Mouse (Mus musculus): ENCODE measurements at regions not wholly inside any gene's neighbourhood (a gene's known extent, or its start where the extent isn't known, plus 50 kb on each side); places are given as distances from the start of the nearest gene placed in this dataset.

- Histone ChIP-seq H3K9ac (ENCODE audit: low read depth, low read length) (no peak overlapping the region), H3K36me3 (ENCODE audit: insufficient read depth, low read length) (no peaks in the 10 kb centered on the region), H3K9me3 (replicated peaks; ENCODE audit: low read length) (no peaks in the 10 kb centered on the region), H3K4me3 (replicated peaks; ENCODE audit: low read depth, low read length) (no peak overlapping the region), H3K27ac (no peak overlapping the region), H3K4me2 (ENCODE audit: low read length) (no peak overlapping the region), H3K4me1 (replicated peaks; ENCODE audit: insufficient read depth, low read length) (no peaks in the 10 kb centered on the region), H3K27me3 (ENCODE audit: insufficient read depth, low read length) (no peaks in the 10 kb centered on the region)
- no peak for TF ChIP-seq CTCF (IDR thresholded peaks at IDR 0.05; ENCODE audit: low read depth)
- ATAC-seq (replicated peaks; ENCODE audit: low FRiP score, low read depth) (no peak), DNase-seq (ENCODE audit: low spot score) (no peak)
- 81% methylated on average over 1 of the region's 1 CpGs for WGBS
These were observed 585.9 kb downstream of the Lmo4 start for GRCm38 (mm10) chr3:143619125-143619524.

GRCm38 (mm10) chr3:143614895-143615294 is 590.1 kb downstream of the Lmo4 start:
- no peak for TF ChIP-seq CTCF (IDR thresholded peaks at IDR 0.05; ENCODE audit: low read depth)
- Histone ChIP-seq H3K27ac (no peak overlapping the region), H3K9me3 (replicated peaks; ENCODE audit: low read length) (no peaks in the 10 kb centered on the region), H3K36me3 (ENCODE audit: insufficient read depth, low read length) (no peaks in the 10 kb centered on the region), H3K27me3 (ENCODE audit: insufficient read depth, low read length) (no peaks in the 10 kb centered on the region), H3K4me1 (replicated peaks; ENCODE audit: insufficient read depth, low read length) (no peaks in the 10 kb centered on the region), H3K9ac (ENCODE audit: low read depth, low read length) (no peak overlapping the region), H3K4me3 (replicated peaks; ENCODE audit: low read depth, low read length) (no peak overlapping the region), H3K4me2 (ENCODE audit: low read length) (no peak overlapping the region)
- DNase-seq (ENCODE audit: low spot score) = no peak
- WGBS = 85% methylated on average over 5 of the region's 5 CpGs
- ATAC-seq (replicated peaks; ENCODE audit: low FRiP score, low read depth) = no peak

- Histone ChIP-seq H3K4me2 (ENCODE audit: low read length) (no peak overlapping the region), H3K9ac (ENCODE audit: low read depth, low read length) (no peak overlapping the region), H3K27ac (no peak overlapping the region), H3K27me3 (ENCODE audit: insufficient read depth, low read length) (no peaks in the 10 kb centered on the region), H3K4me3 (replicated peaks; ENCODE audit: low read depth, low read length) (no peak overlapping the region), H3K36me3 (ENCODE audit: insufficient read depth, low read length) (no peaks in the 10 kb centered on the region), H3K4me1 (replicated peaks; ENCODE audit: insufficient read depth, low read length) (no peaks in the 10 kb centered on the region), H3K9me3 (replicated peaks; ENCODE audit: low read length) (no peaks in the 10 kb centered on the region)
- DNase-seq (ENCODE audit: low spot score) (no peak), ATAC-seq (replicated peaks; ENCODE audit: low FRiP score, low read depth) (no peak)
- no peak for TF ChIP-seq CTCF (IDR thresholded peaks at IDR 0.05; ENCODE audit: low read depth)
- WGBS = 91% methylated on average over 3 of the region's 3 CpGs
These were observed 591.0 kb downstream of the Lmo4 start for GRCm38 (mm10) chr3:143614004-143614403.

- DNase-seq (ENCODE audit: low spot score) = peak; percentile 58
- no peak overlapping the region for H3K9ac ChIP-seq (ENCODE audit: low read depth, low read length)
- no peak for ATAC-seq (replicated peaks; ENCODE audit: low FRiP score, low read depth)
- no peaks in the 10 kb centered on the region for H3K9me3 ChIP-seq (replicated peaks; ENCODE audit: low read length)
- H3K36me3 ChIP-seq (ENCODE audit: insufficient read depth, low read length) = no peaks in the 10 kb centered on the region
- H3K4me3 ChIP-seq (replicated peaks; ENCODE audit: low read depth, low read length) = no peak overlapping the region
- no peaks in the 10 kb centered on the region for H3K27me3 ChIP-seq (ENCODE audit: insufficient read depth, low read length)
- no peak for TF ChIP-seq CTCF (IDR thresholded peaks at IDR 0.05; ENCODE audit: low read depth)
- no peaks in the 10 kb centered on the region for H3K4me1 ChIP-seq (replicated peaks; ENCODE audit: insufficient read depth, low read length)
- WGBS = 37% methylated on average over 2 of the region's 2 CpGs
- H3K4me2 ChIP-seq (ENCODE audit: low read length) = no peak overlapping the region
- no peak overlapping the region for H3K27ac ChIP-seq
These were observed 595.3 kb downstream of the Lmo4 start for GRCm38 (mm10) chr3:143609673-143610072.

- Histone ChIP-seq H3K27me3 (ENCODE audit: insufficient read depth, low read length) (no peaks in the 10 kb centered on the region), H3K4me2 (ENCODE audit: low read length) (no peak overlapping the region), H3K4me1 (replicated peaks; ENCODE audit: insufficient read depth, low read length) (no peaks in the 10 kb centered on the region), H3K36me3 (ENCODE audit: insufficient read depth, low read length) (no peaks in the 10 kb centered on the region), H3K27ac (no peak overlapping the region), H3K4me3 (replicated peaks; ENCODE audit: low read depth, low read length) (no peak overlapping the region), H3K9me3 (replicated peaks; ENCODE audit: low read length) (no peaks in the 10 kb centered on the region), H3K9ac (ENCODE audit: low read depth, low read length) (no peak overlapping the region)
- WGBS = 38% methylated on average over 2 of the region's 2 CpGs
- DNase-seq (ENCODE audit: low spot score) = peak; percentile 70
- no peak for ATAC-seq (replicated peaks; ENCODE audit: low FRiP score, low read depth)
- peak; percentile 68 for TF ChIP-seq CTCF (IDR thresholded peaks at IDR 0.05; ENCODE audit: low read depth)
These were observed 605.9 kb downstream of the Lmo4 start for GRCm38 (mm10) chr3:143599120-143599519.

GRCm38 (mm10) chr3:143596949-143597593 is 607.9 kb downstream of the Lmo4 start:
- DNase-seq (ENCODE audit: low spot score) = no peak

More at GRCm38 (mm10) chr3:143596949-143597593, 607.9 kb downstream of the Lmo4 start:
- H3K4me1 ChIP-seq (replicated peaks; ENCODE audit: insufficient read depth, low read length) = no peaks in the 10 kb centered on the region
- H3K36me3 ChIP-seq (ENCODE audit: insufficient read depth, low read length) = no peaks in the 10 kb centered on the region
- H3K4me2 ChIP-seq (ENCODE audit: low read length) = no peak overlapping the region
- 17% methylated on average over 11 of the region's 11 CpGs for WGBS
- no peak overlapping the region for H3K27ac ChIP-seq
- no peaks in the 10 kb centered on the region for H3K9me3 ChIP-seq (replicated peaks; ENCODE audit: low read length)
- H3K9ac ChIP-seq (ENCODE audit: low read depth, low read length) = no peak overlapping the region
- no peak for TF ChIP-seq CTCF (IDR thresholded peaks at IDR 0.05; ENCODE audit: low read depth)
- no peak for ATAC-seq (replicated peaks; ENCODE audit: low FRiP score, low read depth)
- H3K4me3 ChIP-seq (replicated peaks; ENCODE audit: low read depth, low read length) = no peak overlapping the region
- H3K27me3 ChIP-seq (ENCODE audit: insufficient read depth, low read length) = no peaks in the 10 kb centered on the region
